Mouse (Mus musculus) cortical plate, adult 2 months (tissue): ENCODE measurements around the gene Ptrh1.

Experiments used
- CTCF ChIP-seq: fragments of 200-500 bp; IDR thresholded peaks from 2 replicates; pipeline ENCODE4 v1.5.1; 2011; ENCODE audit warnings: mild to moderate bottlenecking, control low read depth, low read length; ENCODE audit not compliant: insufficient read depth; ENCODE audit errors: extremely low read depth
- POLR2A ChIP-seq: fragments of 200-500 bp; IDR thresholded peaks from 2 replicates; pipeline ENCODE4 v1.6.1; 2011; ENCODE audit warnings: mild to moderate bottlenecking, low read length, control low read depth; ENCODE audit not compliant: insufficient read depth; ENCODE audit errors: extremely low read depth

DNA sequence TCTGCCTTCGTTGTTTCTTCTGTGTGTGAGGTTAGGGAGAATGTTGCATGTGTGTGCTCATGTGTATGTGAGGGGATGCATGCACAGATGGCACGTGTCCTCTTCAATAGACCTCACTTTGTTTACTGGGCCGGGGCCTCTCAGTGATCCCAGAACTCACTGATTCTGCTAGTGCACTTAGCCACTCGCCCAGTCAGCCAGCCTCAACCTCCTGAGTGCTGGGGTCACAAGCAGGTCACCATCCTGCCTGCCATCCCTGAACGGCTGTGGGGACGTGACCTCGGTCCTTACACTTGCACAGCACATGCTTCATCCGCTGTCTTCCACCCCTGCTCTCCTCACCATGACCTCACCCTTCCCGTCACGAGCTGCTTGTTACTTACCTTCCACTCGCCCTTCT is 47.6 kb downstream of the Ptrh1 start:
- TF ChIP-seq CTCF: no peak
- TF ChIP-seq POLR2A: no peak
